Mouse (Mus musculus): Measurements from ENCODE around the gene Hmbs. TPM values are rescaled to one million over a fixed set of nuclear protein-coding genes. Genes with fewer than 3 reads are reported as not detected.
"Not testable (repeated sequence)": the region's sequence is repeated elsewhere in the genome, so short reads cannot be mapped to it uniquely, and the experiment has no call there.

Gene Hmbs
- total RNA-seq, 2 experiments from 2014 or later: 22.6 to 22.8 TPM

- not testable (repeated sequence) for DNase-seq (ENCODE audit: low spot score in 2 of 2)
These were observed 18.8 kb downstream of the Hmbs start for GRCm38 (mm10) chr9:44325032-44325767.

GRCm38 (mm10) chr9:44324147-44324546, 19.9 kb downstream of the Hmbs start:
- DNase-seq (ENCODE audit: low spot score in 2 of 2): no peak

GRCm38 (mm10) chr9:44323656-44324055, 20.4 kb downstream of the Hmbs start:
- DNase-seq (ENCODE audit: low spot score in 2 of 2): not testable (repeated sequence)

GRCm38 (mm10) chr9:44320799-44321133, 23.3 kb downstream of the Hmbs start:
- DNase-seq (ENCODE audit: low spot score in 2 of 2): no peak

- DNase-seq (ENCODE audit: low spot score in 2 of 2): peak; percentile 77 to 96
These were observed 23.9 kb downstream of the Hmbs start, which contains the start of gene C2cd2l for GRCm38 (mm10) chr9:44319887-44320798. Gene C2cd2l (minus strand): TSS chr9:44320285.

GRCm38 (mm10) chr9:44319105-44319886, 24.7 kb downstream of the Hmbs start:
- DNase-seq (ENCODE audit: low spot score in 2 of 2): peak in 1 of 2 experiments; percentile 42

- no peak for DNase-seq (ENCODE audit: low spot score in 2 of 2)
These were observed 25.3 kb downstream of the Hmbs start for GRCm38 (mm10) chr9:44318826-44319095.

- no peak for DNase-seq (ENCODE audit: low spot score in 2 of 2)
These were observed 25.8 kb downstream of the Hmbs start for GRCm38 (mm10) chr9:44318076-44318825.

- DNase-seq (ENCODE audit: low spot score in 2 of 2): no peak
These were observed 26.6 kb downstream of the Hmbs start for GRCm38 (mm10) chr9:44317452-44317851.

- no peak for DNase-seq (ENCODE audit: low spot score in 2 of 2)
These were observed 29.1 kb downstream of the Hmbs start for GRCm38 (mm10) chr9:44314910-44315309.

- DNase-seq (ENCODE audit: low spot score in 2 of 2): no peak
These were observed 29.8 kb downstream of the Hmbs start for GRCm38 (mm10) chr9:44314257-44314547.

GRCm38 (mm10) chr9:44313476-44314256, 30.4 kb downstream of the Hmbs start:
- DNase-seq (ENCODE audit: low spot score in 2 of 2): peak; percentile 73 to 77

- DNase-seq (ENCODE audit: low spot score in 2 of 2): no peak
These were observed 32.6 kb downstream of the Hmbs start for GRCm38 (mm10) chr9:44311136-44312134.

GRCm38 (mm10) chr9:44310750-44311135, 33.3 kb downstream of the Hmbs start:
- no peak for DNase-seq (ENCODE audit: low spot score in 2 of 2)

GRCm38 (mm10) chr9:44309756-44310155, 34.3 kb downstream of the Hmbs start:
- no peak for DNase-seq (ENCODE audit: low spot score in 2 of 2)

GRCm38 (mm10) chr9:44307248-44307647, 36.8 kb downstream of the Hmbs start:
- no peak for DNase-seq (ENCODE audit: low spot score in 2 of 2)

- DNase-seq (ENCODE audit: low spot score in 2 of 2): no peak
These were observed 37.5 kb downstream of the Hmbs start for GRCm38 (mm10) chr9:44306532-44306931.

- DNase-seq (ENCODE audit: low spot score in 2 of 2): peak; percentile 96 to 99
These were observed 38.5 kb downstream of the Hmbs start, which contains the start of gene Hinfp for GRCm38 (mm10) chr9:44305466-44306079. Gene Hinfp (minus strand): TSS chr9:44305671.
